Mouse (Mus musculus) left cerebral cortex, adult 11 months (tissue): Measurements from ENCODE around the gene Slc25a12.

ENCODE experiments used
- DNase-seq: peaks from one replicate; pipeline ENCODE4 v3.0.0; 2022; ENCODE audit warnings: low spot score

The Slc25a12 gene

DNA sequence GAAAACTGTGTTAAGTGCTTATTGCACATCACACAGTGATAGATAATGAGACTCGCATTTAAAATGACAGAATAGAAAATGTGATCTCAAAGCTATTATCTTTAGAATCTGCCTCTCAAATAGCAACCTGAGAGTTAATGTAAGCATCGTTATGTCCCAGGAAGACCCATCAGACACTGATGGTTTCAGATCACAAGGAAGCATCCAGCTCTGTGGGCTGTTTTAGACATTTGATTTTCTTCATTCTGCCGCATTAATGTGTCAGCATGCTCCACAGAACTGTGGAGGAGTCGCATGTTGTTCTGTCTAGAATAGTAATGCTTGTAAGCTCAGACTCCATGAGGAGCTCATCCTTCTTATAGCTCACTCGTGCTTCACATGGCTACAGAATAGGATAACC is 121.5 kb downstream of the Slc25a12 start:
- no peak for DNase-seq

DNA sequence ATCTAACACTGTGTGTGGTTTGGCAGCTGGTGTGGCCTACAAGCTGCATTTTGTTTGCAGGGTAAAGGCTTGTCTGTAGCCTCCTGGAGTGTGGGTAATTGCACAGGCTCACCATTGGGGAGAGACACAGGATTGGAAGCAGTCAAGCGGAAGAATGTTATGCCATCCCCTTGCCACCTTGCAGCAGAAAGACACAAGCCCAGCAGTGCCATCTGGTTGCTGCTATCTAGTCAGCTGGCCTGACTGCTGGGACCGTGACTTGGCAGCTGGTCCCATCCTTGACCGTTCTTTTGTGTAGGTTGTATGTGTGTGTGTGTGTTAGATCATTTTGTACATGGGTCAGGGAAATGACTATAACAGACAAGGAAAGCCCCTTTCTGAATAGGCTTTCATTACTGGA is 122.1 kb downstream of the Slc25a12 start:
- peak; percentile 51 for DNase-seq

GRCm38 (mm10) chr2:71244807-71245206 is 122.7 kb downstream of the Slc25a12 start:
- DNase-seq: no peak

- DNase-seq: no peak
Observed at GRCm38 (mm10) chr2:71243058-71243672, 124.4 kb downstream of the Slc25a12 start.

- no peak for DNase-seq
Observed at GRCm38 (mm10) chr2:71242180-71242579, 125.4 kb downstream of the Slc25a12 start.

DNA sequence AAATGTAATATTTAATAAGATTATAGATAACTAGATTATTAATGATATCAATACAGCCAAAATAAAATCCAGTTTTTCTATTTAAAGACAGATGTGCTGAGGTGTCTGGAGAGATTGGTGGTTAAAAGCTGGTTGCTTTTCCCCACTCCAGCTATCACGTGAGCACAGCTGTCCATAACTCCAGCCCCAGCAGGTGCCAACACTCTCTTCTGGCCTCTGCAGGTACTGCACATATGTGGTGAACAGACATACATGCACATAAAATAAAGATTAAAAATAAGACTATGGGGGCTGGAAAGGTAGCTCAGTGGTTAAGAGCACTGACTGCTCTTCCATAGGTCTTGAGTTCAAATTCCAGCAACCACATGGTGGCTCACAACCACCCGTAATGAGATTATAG is 126.0 kb downstream of the Slc25a12 start:
- no peak for DNase-seq

- no peak for DNase-seq
Observed at GRCm38 (mm10) chr2:71236009-71236408, 131.5 kb downstream of the Slc25a12 start.

DNA sequence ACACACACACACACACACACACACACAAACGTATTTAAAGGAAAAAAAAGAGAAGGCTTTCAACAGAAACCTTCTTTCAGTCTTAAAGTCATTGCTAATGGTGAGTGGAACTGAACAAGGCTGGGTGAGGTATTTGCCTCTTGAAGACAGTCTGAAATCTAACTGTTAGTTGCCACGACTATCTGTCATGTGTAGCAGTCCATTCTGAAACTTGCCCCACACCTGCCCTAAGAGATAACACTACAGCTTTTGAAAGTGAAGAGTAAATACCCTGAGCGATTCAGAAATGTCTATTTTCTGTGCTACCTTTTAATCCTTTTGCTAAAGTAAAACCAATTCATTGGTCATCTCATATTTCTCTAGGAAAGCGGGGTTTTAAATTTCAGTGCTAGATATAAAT is 132.1 kb downstream of the Slc25a12 start:
- DNase-seq: no peak

DNA sequence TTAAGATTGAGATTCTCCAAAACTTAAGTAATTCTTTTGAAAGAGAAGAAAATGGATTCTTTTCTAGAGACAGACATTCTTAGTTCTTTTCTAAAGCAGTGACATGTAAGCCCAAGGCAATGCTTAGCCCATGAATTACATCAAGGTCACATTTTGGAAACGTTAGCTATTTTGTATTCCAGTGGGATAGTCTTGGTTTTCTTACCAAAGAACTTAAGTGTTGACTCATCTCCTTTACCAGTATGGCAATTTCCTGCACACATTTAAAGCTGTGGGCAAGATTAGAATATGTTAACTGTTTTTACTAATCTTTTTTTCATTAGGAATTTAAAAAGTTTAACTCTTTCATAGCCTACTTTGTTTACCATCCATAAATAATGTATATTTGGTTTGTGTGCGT is 134.6 kb downstream of the Slc25a12 start:
- no peak for DNase-seq

DNA sequence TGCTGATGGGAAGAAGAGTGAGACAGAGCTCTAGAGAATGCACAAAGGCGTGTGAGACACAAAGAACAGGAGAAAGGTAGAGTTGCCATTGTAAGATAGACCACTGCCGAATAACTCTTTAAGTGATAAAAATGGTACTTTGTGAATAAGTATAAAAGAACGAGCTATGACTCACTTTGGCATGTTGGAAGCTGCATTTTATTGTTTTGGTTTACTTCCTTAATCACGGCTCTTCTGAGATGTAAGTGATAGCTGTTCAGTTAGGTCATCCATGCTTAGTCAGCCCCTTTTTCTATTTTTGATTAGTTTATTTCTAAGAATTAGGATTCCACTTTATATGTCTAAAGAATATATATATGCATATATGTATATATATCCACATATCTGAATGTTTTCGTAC is 135.6 kb downstream of the Slc25a12 start:
- DNase-seq: no peak

- no peak for DNase-seq
Observed at GRCm38 (mm10) chr2:71229603-71230002, 137.9 kb downstream of the Slc25a12 start.

GRCm38 (mm10) chr2:71227398-71227797 is 140.2 kb downstream of the Slc25a12 start:
- DNase-seq: no peak
